Mouse (Mus musculus) left cerebral cortex, adult 2 months (tissue): ENCODE results near the gene Lama5. TPM values are rescaled to one million over a fixed set of nuclear protein-coding genes. Genes with fewer than 3 reads are reported as not detected.

Source experiments
- DNase-seq, 2 experiments: peaks; one replicate each; pipeline ENCODE4 v3.0.0; 2021 to 2022; ENCODE audit warnings: low spot score in 2 of 2, mixed read lengths in 1 of 2; ENCODE audit errors: extremely low spot score in 1 of 2
- H3K27ac ChIP-seq: fragments of 200-600 bp; 2 replicates; pipeline ENCODE4 v1.8.1; 2022
- H3K4me3 ChIP-seq: fragments of 200-600 bp; 2 replicates; pipeline ENCODE4 v1.8.1; 2022
- CTCF ChIP-seq: fragments of 200-600 bp; IDR thresholded peaks from 2 replicates; pipeline ENCODE4 v1.8.1; 2022; ENCODE audit warnings: antibody characterized with exemption, mild to moderate bottlenecking, moderate library complexity
- intact Hi-C: fragments of 180-260 bp; cut with DNase I; formaldehyde crosslinking; loops from one replicate; pipeline ENCODE4 v1.15.1; 2025
- long read RNA-seq, 2 experiments: library from polyadenylated mRNA; stranded (forward); transcript quantifications; one replicate each; pipeline ENCODE4 v2.0.0; 2021; ENCODE audit warnings: borderline mapping rate in 2 of 2
- total RNA-seq, 2 experiments: library from RNA; stranded (reverse); gene quantifications; 2 replicates each; pipeline ENCODE4 v1.2.3; 2021

Gene Lama5
- total RNA-seq: 10 to 100 TPM in 1 of 2 experiments, 1 to 10 TPM in 1; 9.5 to 11.2 TPM
- long read RNA-seq, experiment 1, full-length matches to known transcripts: 1 of 7 reads
- long read RNA-seq, experiment 1, partial matches to known transcripts: 5 of 7 reads
- long read RNA-seq, experiment 1, other reads (novel, unspliced or antisense): 1 of 7 reads
- long read RNA-seq, experiment 2, full-length matches to known transcripts: 1 of 8 reads
- long read RNA-seq, experiment 2, partial matches to known transcripts: 2 of 8 reads
- long read RNA-seq, experiment 2, other reads (novel, unspliced or antisense): 5 of 8 reads

GRCm38 (mm10) chr2:180225762-180226378 is at the start of gene Lama5:
Lama5 (minus strand) TSS chr2:180225859.
- intact Hi-C loops: no loop called here
- no peak for TF ChIP-seq CTCF

GRCm38 (mm10) chr2:180274523-180274922 is 48.9 kb upstream of the Lama5 start:
- TF ChIP-seq CTCF: no peak
- no peak for DNase-seq
- Histone ChIP-seq H3K27ac (no peak overlapping the region), H3K4me3 (no peak overlapping the region)
- intact Hi-C loops: no loop called here

More at GRCm38 (mm10) chr2:180225762-180226378, at the start of gene Lama5:
- Histone ChIP-seq H3K27ac (peak within 1 kb of the TSS; percentile 66), H3K4me3 (peak within 1 kb of the TSS; percentile 75)
- no peak for DNase-seq

DNA sequence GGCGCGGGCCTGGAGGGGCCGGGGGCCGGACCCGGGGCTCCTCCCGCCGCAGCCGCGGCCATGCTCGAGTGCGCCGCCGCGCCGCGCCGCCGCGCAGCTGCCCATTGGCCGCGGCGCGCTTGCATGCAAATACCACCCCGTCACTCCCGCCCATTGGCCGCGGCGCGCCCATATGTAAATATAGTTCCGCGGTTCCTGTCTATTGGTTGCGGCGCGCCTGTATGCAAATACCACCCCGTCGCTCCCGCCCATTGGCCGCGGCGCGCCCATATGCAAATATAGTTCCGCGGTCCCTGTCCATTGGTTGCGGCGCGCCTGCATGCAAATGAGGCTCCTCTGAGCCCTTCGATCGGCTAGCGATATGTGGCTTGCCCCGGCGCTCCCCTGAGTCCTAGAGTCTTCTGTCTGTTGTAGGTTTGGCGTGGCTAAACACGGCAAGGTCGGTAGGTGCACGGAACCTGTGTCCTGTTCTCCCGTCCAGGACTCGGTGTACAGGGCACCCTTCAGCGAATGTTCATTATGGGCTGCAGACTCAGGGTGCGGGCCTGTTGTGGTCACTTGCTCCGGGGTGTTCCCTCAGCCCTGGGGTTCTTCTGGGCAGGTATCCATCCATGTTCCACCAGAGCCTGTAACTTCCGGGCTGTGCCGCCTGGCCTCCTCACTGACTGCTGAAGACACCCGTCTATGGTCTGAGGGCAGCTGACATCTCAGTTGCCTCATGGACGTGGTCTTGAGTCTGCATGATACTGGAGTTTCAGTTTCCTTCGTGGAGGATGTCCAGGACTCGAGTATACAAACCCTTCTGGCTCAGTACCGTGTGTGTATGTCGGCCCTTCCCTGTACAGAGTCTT is 48.0 kb upstream of the Lama5 start, which contains the start of gene Cables2:
Cables2 (minus strand) TSS at position 103 of the 851 bp plus-strand sequence.
- no peak for TF ChIP-seq CTCF
- H3K4me3 ChIP-seq: peak within 1 kb of the TSS; percentile 81
- peak within 1 kb of the TSS; percentile 84 for H3K27ac ChIP-seq
- peak; percentile 85 to 91 for DNase-seq
- intact Hi-C loops: no loop called here

DNA sequence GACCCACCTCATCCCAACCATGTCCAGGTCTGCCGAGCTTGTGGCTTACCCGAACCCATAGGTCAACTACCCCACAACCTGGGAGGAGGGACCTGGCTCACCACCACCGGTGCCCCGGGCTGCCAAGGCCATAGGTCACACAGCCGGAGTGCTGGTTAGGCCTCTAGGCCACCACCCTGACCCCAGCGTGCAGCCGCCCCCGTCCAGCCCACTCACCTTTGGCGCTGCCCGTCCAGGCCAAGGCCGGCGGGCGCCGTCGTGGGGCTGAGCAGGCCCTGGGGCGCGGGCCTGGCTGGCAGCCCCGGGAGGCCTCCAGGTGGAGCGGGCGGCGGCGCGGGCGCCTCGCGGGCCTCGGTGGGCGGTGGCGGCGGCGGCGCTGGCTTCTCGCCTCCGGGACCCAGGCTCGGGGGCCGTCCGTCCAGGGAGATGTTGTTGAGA is 47.2 kb upstream of the Lama5 start:
- no peak for DNase-seq
- intact Hi-C loops: no loop called here
- H3K4me3 ChIP-seq: peak overlapping the region; percentile 81
- no peak for TF ChIP-seq CTCF
- H3K27ac ChIP-seq: peak overlapping the region; percentile 84

DNA sequence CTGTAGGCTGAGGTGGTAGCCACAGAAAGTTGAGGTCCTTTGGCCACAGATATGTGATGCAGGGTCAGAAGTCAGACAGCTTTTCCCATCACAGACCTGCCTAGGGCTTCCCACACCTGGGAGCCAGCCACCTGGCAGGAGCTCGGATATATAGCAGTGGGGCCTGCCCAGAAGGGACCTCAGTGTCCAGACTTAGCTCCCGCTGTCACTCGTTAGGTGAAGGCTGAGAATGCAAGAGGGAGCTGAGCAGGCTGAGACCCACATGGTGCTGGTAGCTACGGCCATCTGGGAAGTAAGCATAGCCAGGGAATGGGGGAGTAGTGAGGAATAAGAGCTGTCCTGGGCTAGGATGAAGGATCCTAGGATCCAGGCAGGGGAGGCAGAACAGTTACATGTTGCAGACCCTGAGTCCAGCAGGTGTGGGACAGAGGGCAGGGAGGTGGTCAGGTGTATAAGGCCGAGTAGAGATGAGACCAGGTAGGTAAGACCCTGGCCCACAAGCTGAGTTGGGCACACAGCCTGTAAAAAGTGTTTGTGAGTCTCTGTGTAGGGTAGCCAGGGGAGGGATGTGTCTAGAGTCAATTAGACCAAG is 46.2 kb upstream of the Lama5 start:
- no peak for DNase-seq
- TF ChIP-seq CTCF: no peak
- Histone ChIP-seq H3K4me3 (peak overlapping the region; percentile 81; the same call in 1 of the 2 replicates), H3K27ac (no peak overlapping the region)
- intact Hi-C loops: no loop called here

DNA sequence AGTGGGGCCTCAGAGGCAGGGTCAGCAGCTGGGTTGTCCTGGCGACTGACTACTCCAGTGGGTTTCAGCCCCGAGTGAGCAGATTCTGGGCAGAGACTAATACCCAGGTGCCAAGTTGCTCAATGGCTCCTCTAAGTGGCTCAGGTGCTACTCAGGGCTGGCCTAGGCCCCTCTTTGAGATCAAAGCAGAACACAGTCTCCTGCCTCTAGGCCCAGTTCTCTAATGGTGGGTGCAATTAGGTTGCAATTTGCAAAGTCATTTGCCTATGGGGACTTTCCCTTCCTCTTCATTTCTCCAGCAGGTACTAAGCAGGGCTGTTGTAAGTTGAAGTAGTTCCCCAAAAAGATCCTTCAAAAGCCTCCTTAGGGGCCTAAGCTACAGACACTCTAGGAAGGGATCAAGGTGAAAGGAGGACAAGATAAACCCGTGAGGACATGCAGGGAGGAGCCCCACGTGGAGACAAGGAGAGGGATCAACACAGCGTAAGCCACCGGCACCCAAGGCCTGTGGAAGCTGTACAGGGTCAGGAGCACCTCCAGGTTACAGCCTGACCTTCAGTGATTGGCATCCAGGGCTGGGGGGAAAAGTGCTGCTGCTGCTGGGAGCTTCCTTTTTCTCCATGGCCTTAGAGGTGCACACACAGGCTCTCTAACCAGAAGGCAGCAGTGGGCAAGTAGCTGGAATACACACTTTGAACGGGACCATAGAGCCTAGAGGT is 45.0 kb upstream of the Lama5 start:
- no peak for DNase-seq
- Histone ChIP-seq H3K4me3 (no peak overlapping the region), H3K27ac (no peak overlapping the region)
- TF ChIP-seq CTCF: no peak
- intact Hi-C loops: no loop called here

- intact Hi-C loops: no loop called here
- no peak overlapping the region for H3K4me3 ChIP-seq
- no peak for TF ChIP-seq CTCF
- H3K27ac ChIP-seq: no peak overlapping the region
- DNase-seq: no peak
These were observed 43.7 kb upstream of the Lama5 start for GRCm38 (mm10) chr2:180269329-180269728.

DNA sequence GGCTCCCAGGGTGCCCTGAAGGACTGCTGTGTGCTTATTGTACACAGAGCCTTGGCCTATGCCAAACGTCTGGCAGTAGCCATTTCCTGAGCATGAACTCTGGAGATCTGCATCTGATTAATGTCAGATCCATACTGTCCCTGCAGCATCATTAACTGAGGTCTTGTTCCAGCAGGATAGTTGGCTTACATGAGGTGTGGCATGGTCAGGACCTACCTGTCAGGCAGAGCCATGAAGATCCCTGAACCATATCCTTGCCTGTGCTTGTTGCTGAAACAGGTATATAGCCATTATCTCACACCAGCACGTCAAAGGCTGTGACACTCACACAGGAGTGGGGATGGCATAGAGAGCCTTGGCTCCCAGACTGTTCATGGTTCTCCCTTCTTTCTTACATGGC is 42.3 kb upstream of the Lama5 start:
- no peak overlapping the region for H3K27ac ChIP-seq
- DNase-seq: no peak
- H3K4me3 ChIP-seq: no peak overlapping the region
- no peak for TF ChIP-seq CTCF
- intact Hi-C loops: no loop called here

DNA sequence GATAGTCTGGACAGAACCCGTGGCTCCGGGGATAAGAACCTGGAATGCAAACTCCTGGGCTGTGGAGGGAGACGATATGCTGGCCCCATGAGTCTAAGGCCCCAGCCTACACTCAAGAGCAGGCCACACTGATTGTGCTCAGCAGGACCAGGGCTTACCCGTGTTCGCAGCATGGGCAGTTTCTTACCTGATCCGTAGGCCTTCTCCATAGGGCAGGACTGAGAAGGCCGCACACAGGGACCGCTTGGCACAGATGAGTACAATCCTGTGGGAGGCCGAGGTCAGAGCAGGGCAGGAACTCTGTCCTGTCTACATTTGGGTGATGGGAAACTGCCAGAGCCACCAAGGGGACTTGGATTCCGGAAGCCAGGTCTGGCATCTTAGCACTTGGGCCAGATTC is 37.2 kb upstream of the Lama5 start:
- H3K27ac ChIP-seq: peak overlapping the region; percentile 2; the same call in 1 of the 2 replicates
- no peak for TF ChIP-seq CTCF
- intact Hi-C loops: no loop called here
- H3K4me3 ChIP-seq: no peak overlapping the region
- no peak for DNase-seq

GRCm38 (mm10) chr2:180262441-180262840 is 36.8 kb upstream of the Lama5 start:
- intact Hi-C loops: no loop called here
- Histone ChIP-seq H3K27ac (peak overlapping the region; percentile 4; the same call in 1 of the 2 replicates), H3K4me3 (no peak overlapping the region)
- DNase-seq: no peak
- TF ChIP-seq CTCF: no peak

DNA sequence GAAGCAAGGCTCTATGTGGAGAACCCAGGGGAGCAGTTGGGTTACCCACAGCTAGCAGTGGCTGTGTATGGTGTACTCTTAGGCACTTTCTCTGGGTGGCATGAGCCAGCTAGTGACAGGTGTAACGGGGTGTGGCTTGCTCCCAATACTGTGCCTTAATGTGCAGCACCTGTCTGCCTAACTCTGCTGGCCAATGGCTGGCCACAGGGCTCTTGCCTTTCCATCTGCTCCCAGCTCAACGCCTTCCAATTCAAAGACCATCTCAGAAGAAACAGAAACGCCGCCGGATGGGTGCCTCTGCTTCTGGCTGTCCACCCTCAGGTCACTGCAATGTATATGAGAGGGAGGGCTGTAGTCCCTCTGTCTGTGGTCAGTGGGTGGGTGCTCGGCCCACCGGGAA is 36.2 kb upstream of the Lama5 start:
- TF ChIP-seq CTCF: no peak
- Histone ChIP-seq H3K4me3 (no peak overlapping the region), H3K27ac (peak overlapping the region; percentile 4; the same call in 1 of the 2 replicates)
- intact Hi-C loops: no loop called here
- DNase-seq: no peak
